Mouse (Mus musculus): ENCODE measurements around the gene Tmem189.

- TF ChIP-seq CTCF (IDR thresholded peaks at IDR 0.05; ENCODE audit: extremely low read depth, insufficient read depth, low read length) (no peak), POLR2A (IDR thresholded peaks at IDR 0.05; ENCODE audit: extremely low read depth, insufficient read depth, low read length) (no peak)
These were observed 2.4 kb upstream of the Tmem189 start for GRCm38 (mm10) chr2:167691871-167692661.
